Mouse (Mus musculus): ENCODE measurements at regions not wholly inside any gene's neighbourhood (a gene's known extent, or its start where the extent isn't known, plus 50 kb on each side); places are given as distances from the start of the nearest gene placed in this dataset.

- no peak for TF ChIP-seq CTCF (IDR thresholded peaks at IDR 0.05; ENCODE audit: borderline replicate concordance, insufficient read depth, low read length)
- TF ChIP-seq POLR2A (IDR thresholded peaks at IDR 0.05; ENCODE audit: low read depth, low read length), result no peak
Observed at GRCm38 (mm10) chr9:116329147-116329546, 154.0 kb upstream of the Tgfbr2 start.

All from embryonic fibroblast, embryonic 13.5 days (primary cell).